Mouse (Mus musculus) kidney, adult 11 months (tissue): ENCODE data around the gene Asdurf.
"Not testable (repeated sequence)": the region's sequence is repeated elsewhere in the genome, so short reads cannot be mapped to it uniquely, and the experiment has no call there.

Experiments used
- DNase-seq: peaks from one replicate; pipeline ENCODE4 v3.0.0; 2022

Asdurf gene

DNA sequence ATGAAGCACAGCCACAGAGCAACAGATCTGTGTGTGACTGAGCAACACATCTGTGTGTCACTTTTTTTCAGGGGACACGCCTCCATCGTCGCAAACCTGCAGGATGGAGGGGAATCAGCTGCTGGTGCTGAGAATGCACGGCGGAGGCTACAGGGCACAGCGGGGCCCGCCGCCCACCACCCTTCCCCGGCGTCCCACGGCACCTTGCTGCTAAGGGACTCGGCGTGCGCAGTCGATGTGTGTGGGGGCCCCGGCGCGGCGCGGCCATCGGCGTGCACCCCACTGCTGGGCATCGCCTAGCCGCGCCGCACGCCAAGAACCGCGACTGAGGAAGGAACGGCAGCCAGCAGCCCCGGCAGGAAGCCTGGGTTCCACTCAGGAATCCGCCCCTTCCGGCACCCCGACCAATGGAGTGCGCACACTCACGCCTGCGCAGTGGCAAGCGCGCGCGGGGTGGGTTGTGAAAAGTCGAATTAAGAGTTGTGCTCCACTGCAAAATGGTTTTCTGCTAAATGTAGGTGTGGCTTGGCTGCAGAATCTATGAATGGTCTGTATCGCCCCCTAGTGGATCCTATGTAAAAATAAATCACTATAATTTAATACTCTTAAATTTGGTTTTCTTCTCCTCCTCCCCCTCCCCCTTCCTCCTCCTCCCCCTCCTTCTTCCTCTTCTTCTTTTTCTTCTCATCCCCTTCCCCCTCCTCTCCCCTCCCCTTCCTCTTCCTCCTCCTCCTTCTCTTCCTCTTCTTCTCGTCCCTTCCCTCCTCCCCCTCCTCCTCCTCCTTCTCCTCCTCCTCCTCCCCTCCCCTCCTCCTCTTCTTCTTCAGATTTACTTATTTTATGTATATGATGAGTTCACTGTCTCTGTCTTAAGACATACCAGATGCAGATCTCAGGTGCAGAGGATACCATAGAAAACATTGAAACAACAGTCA, at the start of gene Asdurf, which contains the start of the genes Gm28551 and Asnsd1:
Gene Asdurf, minus strand, starts transcription at position 293 of the 935 bp plus-strand sequence.
Gene Gm28551, minus strand, starts transcription at position 341 of the 935 bp plus-strand sequence.
Gene Asnsd1, minus strand, starts transcription at position 426 of the 935 bp plus-strand sequence.
- peak; percentile 97 for DNase-seq

DNA sequence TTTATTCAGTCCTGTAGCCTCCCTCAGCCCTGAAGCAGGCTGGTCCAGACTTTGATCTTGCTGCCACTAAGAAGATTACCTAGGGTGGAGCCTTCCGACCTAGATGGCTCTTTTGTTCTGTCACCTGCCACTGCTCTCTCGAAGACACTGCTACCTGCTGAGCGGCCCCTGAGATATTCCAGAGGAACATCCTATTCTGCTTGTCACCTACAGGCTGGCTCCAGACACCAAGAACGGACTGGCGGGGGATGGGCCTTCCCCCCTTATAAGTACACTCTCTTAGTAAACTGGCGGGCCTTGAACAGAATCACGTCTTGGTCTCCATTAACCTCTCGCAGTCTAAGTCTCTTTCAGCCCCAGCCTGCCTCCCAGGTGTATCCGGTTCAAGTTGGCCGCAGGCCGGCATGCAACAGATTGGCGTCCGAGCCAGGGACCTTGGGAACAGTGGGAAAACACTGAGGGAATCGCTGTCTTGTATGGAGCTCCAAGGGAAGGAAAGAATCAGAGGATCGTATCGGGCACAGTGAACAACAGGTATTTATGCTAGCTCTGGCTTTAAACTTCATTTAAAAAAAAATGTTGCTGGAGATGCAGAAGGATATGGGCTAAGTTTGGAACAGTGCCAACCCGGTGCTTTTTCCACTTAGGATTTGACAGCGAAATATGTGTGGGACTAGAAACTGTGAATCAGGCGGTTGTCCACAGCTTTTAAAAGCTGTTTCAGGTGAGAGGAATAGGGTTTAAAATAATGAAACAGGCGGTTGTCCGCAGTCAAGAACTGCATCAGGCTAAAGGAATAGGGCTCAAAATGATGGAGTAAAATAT, 41.7 kb upstream of the Asdurf start:
- not testable (repeated sequence) for DNase-seq

DNA sequence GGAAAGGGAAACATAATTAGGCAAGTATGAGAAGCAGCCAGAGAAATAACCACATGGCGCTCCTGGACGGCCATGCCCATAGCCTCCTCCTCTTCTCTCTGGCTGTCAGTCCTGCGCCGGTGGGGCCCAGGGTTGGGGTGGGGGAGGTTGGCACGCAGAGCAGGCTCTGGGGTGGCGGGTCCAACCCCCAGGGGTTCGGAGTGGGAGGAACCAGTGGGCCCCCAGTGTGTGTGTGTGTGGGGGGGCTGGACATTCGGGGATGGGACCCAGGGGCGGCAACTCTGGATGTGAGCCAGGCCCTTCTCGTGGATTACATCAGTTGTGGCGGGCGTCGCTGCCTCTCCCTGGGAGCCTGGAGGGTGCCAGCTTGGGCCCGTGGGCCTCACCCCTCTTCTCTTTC, 36.3 kb upstream of the Asdurf start:
- DNase-seq, result no peak

DNA sequence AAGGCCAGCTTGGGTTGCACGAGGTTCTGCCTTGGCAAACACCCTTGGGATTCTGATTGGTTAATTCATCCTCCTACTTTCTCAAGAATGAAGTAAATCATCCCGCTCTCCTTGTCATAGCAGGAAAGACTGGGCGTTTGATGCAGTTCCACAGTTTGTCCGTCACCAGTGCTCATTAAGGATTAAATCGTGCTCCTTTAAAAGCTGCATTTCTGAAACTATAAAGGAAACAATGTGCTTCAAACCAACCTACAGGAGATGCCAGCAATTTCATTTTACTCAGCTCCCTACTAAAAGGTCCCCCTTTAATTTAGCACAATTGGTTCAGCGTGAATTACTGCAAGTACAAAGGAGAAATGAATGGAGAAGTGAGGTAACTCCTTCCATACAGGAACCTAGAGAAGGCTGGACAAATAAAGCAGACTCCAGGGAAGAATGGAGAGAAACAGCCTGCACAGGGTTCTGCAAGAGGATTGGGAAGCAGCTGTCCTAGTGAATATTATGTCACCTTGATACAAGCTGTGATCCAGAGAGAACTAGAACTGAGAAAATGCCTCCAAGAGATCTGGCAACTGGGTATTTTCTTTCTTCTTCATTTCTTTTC, 31.8 kb upstream of the Asdurf start:
- DNase-seq, result no peak

DNA sequence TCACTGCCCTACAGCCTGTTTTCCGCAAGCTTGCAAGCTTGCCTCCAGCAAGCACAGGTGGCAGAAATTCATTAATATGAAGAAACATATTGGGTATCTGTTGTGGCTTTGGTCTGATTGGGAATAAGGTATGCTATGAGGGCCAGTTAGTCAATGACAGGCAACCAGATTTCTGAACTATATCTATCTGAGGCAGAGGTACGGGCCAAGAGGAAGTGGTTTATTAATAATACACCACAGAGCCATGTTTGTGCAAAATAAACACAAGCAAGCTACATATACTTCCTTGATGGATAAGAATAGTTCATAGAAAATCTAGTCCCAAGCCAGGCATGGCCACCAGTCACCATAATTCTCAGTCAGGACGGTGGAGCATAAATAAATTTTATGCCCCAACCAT, 25.3 kb upstream of the Asdurf start:
- DNase-seq, result no peak

DNA sequence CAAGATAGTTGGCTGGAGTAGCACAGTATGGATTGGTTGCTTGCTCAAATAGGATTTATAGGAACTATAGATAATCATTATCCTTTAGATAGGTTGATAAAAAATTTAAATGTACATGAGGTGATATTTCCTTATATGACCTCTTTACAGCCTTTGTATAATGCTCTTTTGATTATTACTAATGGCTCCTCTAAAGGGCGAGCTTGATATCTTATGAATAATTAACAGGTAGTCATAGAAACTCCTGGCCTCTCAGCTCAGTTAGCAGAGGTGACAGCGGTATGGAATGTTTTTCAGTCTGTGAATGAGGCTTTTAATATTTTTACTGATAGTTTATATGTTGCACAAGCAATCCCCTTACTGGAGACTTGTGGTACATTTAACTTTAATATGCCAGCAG, 23.5 kb upstream of the Asdurf start:
- not testable (repeated sequence) for DNase-seq

DNA sequence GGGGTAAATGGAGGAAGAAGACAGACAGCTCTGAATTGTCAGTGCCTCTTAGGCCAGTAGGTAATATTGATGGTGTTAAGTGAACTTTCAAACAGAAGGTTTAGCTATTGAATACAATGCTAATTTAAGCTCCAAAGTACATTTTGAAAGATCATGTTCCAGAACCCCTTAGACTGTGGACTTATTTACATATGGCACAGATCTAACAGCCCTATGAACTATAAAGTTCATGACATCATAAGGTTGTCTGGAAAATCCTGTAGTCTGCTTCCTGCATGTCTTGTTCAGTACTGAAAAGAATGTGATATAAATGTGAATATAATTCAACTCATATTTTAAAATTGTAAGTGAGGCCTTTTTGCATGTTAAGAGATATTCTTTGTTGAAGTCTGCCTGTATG, 6.6 kb upstream of the Asdurf start:
- no peak for DNase-seq

DNA sequence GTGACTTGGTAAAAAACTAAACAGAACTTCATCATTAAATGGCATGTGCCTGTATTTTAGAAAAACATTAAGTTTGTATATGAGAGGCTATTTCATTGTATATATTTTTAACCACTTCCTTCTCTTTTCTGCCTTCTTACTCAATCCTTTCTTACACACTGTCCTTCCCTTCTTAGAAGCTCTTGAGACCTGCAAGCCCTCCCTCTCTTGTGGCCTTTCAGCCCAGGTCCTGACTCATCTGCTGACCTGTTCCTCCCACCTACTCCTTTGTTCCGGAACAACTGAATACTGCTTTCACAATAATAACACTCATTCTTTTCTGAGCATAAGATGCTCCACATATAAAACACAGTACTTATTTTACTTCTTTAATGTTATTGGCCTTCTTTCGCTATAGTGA, 11.3 kb downstream of the Asdurf start:
- DNase-seq, result no peak

DNA sequence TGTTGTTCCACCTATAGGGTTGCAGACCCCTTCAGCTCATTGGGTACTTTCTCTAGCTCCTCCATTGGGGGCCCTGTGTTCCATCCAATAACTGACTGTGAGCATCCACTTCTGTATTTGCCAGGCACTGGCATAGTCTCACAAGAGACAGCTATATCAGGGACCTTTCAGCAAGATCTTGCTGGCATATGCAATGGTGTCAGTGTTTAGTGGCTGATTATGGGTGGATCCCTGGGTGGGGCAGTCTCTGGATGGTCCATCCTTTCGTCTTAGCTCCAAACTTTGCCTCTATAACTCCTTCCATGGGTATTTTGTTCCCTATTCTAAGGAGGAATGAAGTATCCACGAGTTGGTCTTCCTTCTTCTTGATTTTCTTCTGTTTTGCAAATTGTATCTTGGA, 15.0 kb downstream of the Asdurf start:
- not testable (repeated sequence) for DNase-seq

DNA sequence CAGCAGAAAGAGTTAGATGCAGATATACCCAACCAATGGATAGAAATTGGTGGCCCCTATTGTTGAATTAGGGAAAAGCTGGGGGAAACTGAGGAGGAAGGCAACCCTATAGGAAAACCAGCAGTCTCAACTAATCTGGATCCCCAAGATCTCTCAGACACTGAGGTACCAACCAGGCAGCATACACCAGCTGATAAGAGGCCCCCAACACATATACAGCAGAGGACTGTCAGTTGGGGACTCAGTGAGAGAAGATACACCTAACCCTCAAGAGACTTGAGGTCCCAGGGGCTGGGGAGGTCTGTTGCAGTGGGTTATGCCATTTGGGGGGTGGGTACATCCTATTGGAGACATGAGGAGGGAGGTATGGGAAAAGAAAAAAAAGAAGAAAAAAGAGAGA, 17.0 kb downstream of the Asdurf start:
- no peak for DNase-seq

DNA sequence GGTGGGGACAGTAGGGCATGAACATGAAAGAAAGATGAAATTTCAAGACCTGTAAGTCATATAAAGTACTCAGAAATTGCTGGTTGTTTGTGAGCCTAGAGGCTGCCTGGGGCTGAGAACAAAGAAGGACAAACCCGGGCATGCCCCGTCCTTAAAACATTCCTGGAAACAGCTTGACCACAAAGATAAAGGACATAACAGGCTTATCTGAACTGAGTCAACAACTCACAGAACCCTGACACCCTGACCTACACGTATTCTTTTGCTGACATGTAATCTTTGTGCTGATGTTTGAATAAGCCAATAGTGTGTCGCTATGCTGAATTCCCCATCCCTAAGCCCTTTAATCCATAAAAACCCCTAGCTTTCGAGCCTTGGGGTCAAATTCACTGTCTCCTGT, 18.9 kb downstream of the Asdurf start:
- not testable (repeated sequence) for DNase-seq

DNA sequence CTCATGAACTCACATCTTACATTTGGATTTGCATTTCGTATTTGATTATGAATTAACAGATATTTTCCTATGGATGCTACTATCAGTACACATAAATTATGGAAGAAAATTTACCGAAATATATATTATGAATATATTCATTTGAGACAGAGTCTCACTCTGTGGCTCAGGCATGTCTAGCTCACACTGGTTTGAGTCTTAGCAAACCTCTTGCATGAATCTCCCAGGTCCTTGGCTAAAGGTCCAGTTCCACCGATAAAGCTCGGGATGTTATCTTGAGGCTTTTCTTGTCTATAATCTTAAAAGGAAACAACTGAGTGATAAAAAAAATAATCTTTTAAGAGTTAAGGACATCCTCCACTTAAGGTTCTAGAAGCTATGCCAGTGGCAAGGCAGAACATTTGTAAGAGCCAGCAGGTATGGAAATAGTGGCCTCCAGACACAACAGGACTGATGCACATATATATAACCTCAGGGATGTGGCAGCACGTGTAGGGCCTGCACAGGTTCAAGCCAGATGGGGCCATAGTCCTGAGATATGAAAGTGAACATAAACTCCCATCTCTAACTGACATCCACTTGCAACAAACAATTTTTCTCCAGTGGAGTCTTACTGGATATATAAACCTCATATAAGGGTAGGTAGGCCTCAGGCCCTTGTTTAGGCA, 27.5 kb downstream of the Asdurf start:
- no peak for DNase-seq

DNA sequence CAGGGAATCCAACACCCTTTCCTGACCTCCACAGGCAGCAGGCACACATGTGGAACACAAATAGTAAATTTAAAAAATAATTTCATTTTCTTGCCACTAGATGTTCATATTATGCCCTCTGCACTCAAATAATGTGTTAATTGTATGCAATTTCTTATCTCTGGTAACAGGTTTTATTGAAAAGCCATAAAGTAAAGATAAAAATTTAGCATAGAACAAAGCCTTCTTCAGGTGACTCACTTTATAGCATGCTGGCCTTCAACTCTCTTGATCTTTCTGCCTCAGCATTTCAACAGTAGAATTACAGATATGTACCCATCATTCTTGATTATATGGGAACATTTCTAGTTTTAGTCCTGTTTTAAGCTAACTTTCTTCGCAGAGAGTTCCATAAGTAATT, 28.1 kb downstream of the Asdurf start:
- no peak for DNase-seq

DNA sequence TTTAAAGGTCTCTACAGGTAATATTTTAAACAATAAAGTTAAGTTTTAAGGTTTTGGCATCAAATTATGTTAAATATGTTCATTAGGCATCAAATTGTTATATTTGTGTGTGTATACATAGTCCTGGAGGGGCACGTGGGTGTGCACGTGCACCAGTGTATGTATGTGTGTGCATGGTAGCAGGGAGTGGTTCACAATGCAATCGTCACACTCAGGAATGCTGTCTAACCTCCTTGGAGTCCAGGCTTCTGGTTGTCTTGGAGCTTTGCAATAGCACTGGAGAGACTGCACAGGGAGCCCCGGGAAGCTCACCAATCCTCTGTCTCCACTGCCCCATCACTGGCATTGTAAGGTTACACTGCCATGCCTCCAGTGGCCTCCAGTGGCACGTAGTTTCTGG, 29.2 kb downstream of the Asdurf start:
- no peak for DNase-seq

DNA sequence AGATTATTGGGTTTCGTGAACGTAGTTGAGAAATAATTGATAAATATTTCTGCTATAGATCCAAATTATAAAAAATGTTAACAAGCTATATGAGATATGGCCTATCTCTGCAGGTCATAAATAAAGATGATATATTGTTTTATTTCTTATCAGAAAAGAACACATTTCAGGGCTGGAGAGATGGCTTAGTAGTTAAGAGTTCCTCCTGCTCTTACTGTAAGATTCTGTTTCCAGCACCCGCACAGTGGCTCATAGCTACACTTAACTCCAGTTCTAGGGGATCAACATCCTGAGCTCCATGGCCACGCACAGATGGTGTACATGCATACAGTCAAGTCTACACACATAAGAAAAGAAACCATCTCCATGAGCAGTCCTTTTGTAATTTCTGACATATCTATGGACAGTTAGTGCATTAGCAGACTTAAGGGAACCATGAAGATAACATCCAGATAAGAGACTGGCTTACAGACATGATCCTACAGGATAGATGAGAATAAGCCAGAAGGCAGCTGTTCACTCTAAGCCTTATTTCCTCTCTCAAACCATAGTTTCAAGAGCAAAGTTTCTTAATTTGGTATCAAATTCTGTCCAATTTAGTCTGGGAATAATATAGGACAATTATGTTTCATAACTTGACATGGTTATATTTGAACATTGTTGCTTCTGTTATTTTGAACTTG, 30.6 kb downstream of the Asdurf start:
- DNase-seq, result no peak

DNA sequence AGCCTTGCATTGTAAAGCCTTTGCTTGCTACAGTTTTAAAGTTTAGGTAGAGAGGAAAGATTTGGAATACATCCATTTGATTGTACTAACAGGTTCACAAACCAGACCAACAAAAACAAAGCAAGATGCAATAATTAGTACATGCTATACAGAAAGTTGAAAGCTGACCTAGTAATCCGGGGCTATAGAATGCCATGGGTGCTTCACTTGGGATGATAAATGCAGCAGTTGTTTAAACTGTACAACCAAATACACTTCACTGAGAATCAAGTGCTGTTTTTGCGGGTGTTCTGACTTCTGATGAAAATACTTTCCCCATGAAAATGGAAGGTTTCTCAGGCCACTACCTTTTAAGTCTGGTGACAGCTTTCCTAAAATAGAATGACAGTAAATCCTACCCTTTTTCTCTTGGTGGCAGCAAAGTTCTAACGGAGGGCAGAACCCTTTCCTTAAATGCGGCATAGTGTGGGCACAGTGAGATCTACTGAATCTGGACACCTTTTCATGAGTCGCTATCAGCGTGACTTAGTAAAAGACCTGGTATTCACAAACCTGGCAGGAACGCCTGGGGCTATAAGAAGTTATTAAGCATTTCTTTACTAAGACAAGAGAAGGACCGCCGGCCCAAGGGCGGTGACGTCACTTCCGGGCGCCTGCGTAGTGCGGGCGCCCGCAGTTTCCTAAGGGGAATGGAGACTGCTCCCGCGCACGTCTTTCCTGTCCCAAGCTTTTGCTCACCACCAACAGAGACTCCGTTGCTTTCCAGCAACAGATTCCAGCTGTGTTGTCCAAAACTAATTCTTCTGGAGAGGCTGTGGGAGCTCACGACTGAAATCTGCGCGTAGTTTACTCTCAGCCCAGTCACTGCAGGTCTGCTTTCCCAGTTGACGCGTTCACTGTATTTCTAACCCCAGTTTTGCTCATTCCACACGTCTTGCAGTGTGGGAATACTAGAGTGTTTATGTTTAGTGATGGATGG, 39.1 kb downstream of the Asdurf start, which contains the start of gene Osgepl1:
Gene Osgepl1, plus strand, starts transcription at position 636 of the 979 bp plus-strand sequence.
- DNase-seq, result peak; percentile 76

DNA sequence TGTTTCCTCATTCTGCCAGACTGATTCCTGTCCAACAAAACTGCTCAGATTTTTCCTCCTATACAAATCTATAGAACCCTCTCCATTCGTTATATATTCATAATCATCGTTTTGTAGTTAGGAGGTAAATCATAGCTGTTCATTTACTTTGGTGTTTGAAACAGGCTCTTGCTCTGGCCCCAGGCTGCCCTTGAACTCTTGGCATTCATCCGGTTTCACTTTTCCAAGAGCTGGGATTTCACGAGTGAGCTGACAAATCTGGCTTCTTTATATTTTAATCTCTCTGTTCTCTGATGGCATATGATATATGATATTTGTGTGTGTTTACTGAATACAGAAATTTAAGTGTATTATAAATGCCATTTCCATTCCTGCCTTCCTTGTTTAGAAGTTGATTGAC, 51.9 kb downstream of the Asdurf start:
- DNase-seq, result no peak
